Mouse (Mus musculus) frontal cortex, adult 2 months (tissue): ENCODE results near the gene Qtrt1. TPM values are rescaled to one million over a fixed set of nuclear protein-coding genes. Genes with fewer than 3 reads are reported as not detected.

Experiments used
- DNase-seq, 2 experiments: peaks; one replicate each; pipeline ENCODE4 v3.0.0; 2022; ENCODE audit warnings: low spot score in 1 of 2; ENCODE audit errors: extremely low spot score in 1 of 2
- polyA plus RNA-seq: library from polyadenylated mRNA; depleted of rRNA; stranded (reverse); fragments of >200 nt; gene quantifications from 2 replicates; pipeline ENCODE4 v1.2.3, GENCODE M21; 2012; rRNA removed

Qtrt1 gene
- polyA plus RNA-seq = 47.6 and 48.7 TPM in 2 replicates

DNA sequence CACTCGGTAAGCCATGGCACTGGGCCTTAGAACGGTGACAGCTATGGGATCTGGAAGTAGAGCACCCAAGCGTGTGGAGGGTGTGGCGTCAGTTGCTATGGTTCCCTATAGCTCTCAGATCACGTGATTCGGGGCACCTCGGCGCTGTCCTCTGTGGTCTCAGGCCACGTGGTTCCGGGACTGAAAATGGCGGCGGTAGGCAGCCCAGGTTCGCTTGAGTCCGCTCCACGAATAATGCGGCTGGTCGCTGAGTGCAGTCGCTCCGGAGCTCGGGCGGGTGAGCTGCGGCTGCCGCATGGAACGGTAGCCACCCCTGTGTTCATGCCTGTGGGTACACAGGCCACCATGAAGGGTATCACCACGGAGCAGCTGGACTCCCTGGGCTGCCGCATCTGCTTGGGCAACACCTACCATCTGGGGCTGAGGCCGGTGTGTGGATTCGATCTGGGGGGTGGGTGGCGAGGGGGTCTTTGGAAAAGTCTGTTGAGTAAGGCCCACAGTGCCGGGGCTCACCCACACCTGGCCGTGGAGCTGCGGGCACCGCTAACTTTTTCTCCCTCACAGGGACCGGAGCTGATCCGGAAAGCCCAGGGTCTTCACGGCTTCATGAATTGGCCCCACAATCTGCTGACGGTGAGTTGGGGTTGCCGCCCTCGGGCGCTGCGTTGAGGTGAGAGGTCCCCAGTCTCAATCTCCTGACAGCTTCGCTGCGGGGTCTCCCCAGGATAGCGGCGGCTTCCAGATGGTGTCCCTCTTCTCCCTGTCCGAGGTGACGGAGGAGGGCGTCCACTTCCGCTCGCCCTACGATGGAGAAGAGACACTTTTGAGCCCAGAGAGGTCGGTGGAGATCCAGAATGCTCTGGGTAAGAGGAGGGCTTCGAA is at the start of gene Qtrt1:
Gene Qtrt1, plus strand, starts transcription at position 169 of the 882 bp plus-strand sequence.
- peak; percentile 89 to 93 for DNase-seq

GRCm38 (mm10) chr9:21366541-21367220 is 45.0 kb upstream of the Qtrt1 start:
- peak; percentile 63 to 81 for DNase-seq

DNA sequence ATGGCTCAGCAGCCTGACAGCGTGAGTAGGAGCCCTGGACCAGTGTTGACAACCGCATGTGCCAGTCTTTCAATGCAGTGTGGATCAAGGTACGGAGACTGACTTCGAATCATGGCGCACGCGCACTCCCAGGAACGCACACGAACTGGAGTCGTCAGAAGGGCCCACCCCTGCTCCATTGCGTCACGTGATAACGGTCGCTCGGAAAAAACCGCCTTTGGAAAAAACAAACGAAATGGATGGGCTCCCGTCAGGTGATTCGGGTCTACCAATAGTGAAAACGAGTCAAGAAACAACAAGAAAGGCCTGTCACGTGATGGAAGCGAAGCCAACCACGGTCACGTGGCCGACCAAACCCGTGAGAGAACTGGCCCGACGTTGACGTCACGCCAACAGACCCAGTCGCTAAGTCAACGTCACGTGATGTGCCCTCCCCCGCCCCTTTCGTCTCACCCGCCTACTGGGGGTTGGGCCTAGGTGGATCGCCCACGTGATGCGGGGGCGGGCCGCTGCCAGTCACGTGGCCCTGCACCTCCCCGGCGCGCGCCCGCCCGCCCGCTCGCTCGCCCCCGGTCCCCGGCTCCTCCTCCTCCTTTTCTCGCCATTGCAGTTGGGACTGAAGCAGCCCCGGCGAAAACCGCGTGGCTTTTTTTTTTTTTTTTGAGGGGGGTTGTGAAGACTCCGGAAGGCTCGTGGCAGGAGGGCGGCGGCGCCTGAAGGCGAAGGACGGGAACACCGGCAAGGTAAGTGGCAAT is 44.1 kb upstream of the Qtrt1 start, which contains the start of gene Ilf3:
Gene Ilf3, plus strand, starts transcription at position 515 of the 755 bp plus-strand sequence.
- peak; percentile 100 for DNase-seq

DNA sequence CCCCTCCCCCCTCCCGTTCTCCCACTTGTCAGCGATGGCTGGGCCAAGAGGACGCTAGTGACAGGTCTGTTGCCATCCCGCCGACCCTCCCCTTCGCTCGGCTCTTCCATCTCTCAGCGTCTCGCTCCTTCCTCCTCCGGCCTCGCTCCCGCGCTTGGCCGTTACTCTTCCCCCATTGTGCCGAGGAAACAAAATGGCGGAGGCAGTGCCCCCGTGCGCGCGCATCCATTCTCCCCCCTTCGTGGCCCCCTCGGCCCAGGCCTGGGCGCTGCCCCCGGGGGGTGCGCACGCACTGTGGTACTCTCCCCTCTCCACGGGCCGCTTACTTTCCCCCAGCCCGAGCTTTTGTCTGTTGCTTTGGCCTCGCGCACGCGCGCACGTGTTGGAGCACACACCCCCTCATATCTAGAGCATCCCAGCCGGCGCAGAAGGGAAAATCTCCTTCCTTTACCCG is 43.5 kb upstream of the Qtrt1 start:
- peak; percentile 20 to 49 for DNase-seq

DNA sequence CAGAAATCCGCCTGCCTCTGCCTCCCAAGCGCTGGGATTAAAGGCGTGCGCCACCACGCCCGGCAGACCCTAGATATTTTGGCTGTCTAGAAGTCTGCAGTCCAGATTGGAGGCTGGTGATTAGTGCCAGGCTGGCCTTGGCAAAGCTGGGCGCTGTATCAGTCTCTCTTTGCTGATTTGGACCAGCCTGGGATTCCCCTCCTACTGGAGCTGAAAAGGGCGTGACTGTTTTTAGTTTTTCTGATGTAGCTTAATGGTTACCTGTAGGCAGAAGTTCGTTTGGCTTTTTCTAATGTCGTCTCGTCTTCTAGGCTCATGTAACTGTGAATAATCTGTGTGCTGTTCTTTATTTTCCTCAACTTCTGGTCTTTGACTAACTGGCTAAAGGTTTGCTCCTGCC is 42.6 kb upstream of the Qtrt1 start:
- DNase-seq = no peak

- no peak for DNase-seq
Measured at GRCm38 (mm10) chr9:21370876-21371275, 40.8 kb upstream of the Qtrt1 start.

DNA sequence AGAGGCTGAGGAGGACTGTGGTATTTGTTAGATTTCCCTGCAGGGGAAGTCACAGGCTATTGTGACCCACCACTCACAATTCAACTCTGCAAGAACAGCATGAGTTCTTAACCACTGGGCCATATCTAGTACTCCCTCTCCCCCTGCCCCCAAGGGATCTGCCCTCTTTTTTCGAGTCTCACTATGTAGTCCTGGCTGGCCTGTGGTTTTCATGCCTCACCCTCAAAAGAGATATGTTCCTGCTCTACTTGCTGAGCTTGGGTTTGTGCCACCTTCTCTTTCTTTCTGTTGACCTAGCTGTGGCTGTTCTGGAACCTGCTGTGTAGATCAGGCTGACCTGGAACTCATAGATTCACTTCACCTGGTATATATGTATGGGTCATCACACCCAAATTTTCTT is 39.1 kb upstream of the Qtrt1 start:
- no peak for DNase-seq

DNA sequence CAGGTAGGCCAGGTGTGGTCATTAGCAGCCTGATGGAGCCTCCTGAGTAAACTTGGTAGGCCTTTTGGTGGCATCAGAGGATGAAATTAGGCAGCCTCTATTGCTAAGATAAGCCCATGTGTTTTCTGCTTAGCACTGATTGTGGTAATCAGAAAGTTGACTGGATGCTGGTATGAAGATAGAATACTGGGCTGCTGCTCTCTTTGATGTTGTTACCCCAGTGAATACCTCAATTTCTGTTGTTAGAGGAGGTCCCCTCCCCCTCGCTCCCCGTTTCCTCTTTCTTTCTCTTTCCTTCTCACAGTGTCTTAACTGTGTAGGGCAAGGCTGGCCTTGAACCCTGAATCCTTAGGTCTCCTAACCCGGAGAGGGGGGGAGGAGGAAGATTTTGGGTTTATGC is 32.4 kb upstream of the Qtrt1 start:
- DNase-seq = no peak

DNA sequence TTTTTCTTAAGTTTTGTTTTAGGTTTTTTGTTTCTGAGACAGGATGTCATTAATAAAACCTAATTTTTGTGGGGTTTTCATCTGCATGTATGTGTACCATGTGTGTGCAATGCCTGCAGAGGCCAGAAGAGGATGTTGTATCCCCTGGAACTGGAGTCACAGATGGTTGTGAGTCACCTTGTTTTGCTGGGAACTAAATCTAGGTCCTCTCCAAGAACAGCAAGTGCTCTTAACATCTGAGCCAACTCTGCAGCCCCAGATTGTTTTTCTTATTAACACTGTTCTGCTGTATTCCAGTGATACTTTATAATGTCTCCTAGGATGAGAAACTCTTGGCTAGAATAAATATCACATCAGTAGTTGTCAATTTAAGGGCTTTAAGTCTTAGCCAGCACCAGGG is 30.8 kb upstream of the Qtrt1 start:
- DNase-seq = no peak

DNA sequence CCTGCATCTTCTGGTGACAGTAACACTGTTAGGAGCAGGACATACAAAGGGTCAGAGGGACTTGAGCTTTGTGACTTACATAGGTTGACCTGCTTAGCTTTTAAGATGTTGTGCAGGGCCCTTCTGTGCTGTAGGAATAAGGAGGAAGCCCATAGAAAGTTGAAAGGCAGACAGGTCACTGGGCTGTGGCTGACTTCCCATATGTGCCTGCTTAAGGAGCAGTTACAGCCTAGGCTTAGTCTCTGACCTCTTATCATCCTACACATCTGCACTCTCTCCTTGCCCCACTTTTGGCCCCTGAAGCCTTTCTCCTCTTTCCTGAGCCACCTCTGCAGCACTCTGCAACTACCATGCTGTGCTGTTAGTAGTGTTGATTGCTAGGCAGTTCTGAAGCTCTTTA is 27.7 kb upstream of the Qtrt1 start:
- no peak for DNase-seq

DNA sequence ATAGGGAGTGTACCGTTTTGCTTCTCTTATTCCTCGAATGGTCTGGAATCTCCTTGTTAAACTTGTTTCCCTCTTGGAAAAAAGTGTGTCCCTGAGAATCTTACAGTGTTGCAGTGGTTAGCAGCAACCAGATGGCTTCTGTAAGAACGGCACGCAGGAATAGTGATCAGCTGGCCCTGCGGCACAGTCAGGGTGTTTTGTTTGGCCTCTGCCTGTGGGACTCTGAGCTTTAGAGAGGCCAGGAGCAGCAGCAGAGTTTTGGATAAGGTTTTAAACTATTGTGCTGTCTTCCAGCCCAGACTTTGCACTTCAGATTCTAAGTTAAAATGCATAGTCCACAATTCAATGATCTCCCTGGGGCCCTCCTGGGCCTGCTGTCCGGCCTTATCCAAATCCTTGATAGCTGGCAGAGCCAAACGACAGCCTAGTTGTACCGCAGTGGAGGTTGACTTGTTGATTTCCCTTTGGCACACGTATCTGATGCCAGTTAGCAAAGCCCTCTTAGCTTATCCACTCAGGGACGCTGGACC is 18.9 kb upstream of the Qtrt1 start:
- DNase-seq = no peak

- no peak for DNase-seq
Measured at GRCm38 (mm10) chr9:21395692-21396091, 15.9 kb upstream of the Qtrt1 start.

DNA sequence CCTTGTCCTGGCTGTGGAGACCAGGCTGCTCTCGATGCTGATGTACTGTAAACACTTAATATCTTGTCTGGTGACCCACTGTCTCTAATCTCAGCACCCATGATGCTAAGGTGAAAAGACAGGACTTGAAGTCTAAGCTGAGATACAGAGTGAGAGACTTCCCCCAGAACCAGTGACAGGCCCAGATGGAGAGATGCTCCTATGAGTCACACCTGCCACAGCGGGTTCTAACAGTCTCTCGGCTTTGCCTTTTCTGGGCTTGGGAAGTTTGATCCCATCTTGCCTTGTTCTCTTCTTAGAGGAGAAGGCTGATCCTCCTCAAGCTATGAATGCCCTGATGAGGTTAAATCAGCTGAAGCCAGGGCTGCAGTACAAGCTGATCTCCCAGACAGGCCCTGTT is 14.5 kb upstream of the Qtrt1 start:
- no peak for DNase-seq

DNA sequence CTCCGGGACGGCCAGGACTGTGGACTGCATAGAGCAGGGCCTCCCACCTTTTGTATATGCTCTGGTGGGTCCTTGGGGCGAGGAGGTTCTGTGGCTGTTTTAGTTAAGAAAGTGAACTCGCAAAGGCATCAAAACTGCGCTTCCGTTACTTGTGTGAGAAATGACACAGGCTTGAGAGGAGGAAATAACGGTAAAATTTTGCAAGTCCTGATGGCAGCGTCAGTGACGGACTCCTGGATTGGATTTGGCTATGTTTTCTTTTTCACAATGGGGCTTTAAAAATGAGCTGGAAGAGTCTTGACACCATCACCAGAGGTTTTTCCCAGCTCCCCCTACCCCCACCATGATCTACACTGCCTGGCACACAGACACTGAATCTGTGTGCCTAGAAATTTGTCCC is 10.6 kb upstream of the Qtrt1 start:
- no peak for DNase-seq

GRCm38 (mm10) chr9:21402764-21403253 is 8.8 kb upstream of the Qtrt1 start:
- DNase-seq = no peak

DNA sequence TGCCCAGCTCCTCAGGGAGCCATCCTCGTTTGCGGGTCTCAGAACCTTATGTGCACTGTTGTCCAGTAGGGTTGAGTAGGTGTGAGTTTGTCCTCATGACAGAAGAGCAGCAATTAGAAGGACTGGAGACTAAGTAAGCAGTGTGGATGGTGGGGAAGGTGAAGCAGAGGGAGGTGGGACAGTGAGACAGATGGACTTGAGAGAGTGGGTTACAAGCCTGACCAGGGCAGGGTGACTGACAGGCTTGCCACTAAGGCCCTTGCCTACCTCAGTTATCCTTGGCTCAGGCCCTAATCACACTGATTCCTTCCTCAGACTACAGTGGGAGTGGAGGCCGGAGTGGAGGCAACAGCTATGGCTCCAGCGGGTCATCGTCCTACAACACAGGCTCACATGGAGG is 7.9 kb upstream of the Qtrt1 start:
- DNase-seq = no peak

GRCm38 (mm10) chr9:21405525-21405924 is 6.1 kb upstream of the Qtrt1 start:
- DNase-seq = no peak

GRCm38 (mm10) chr9:21407951-21408350 is 3.7 kb upstream of the Qtrt1 start:
- no peak for DNase-seq

DNA sequence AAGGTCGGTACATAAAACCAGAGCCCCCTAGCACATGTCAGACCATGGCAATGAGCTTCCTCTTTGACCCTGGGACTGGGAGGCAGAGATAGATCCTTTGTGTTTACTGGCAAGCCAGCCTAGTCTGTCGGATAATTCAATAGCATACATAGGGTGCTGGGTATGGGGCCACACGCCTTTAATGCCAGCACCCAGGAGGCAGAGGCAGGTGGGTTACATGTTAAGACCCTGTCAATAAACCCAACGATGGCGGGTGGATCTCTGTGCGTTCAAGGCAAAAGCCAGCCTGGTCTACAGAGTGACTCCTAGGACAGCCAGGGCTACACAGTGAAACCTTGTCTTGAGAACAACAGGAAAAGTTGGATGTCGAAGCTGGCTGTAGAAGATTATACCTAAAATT is 3.0 kb upstream of the Qtrt1 start:
- no peak for DNase-seq

DNA sequence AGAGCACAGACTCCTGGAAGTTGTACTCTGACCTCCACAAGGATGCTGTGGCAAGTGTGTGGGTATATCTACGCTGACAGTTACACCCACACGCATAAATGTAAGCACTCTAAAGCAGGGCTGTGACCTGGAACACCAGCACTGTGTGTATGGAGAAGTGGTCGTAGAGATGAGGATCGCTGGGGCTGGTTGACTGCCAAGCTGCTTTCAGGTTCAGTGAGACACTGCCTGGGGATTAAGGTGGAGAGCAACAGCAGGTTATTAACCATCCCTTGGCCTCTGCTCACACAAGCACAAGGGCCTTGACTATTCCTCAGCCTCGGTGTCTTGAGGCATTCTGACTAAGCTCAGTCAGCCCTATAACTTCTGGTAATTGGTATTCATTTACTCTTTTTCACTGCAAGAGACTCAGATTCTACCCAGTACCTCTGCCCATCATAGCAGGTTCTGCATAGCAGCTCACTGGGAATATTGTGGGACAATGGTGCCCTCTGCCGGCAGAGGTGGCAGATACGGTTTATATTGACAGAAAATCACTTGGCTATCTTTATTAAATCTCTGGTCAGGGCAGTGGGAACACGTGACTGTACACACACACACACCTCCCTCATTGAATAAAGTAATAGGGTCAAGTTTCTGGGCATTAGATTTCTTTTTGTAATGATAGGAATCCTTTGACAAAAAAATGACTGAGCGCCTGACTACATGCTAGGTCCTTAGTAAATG is 1.9 kb upstream of the Qtrt1 start:
- peak; percentile 73 to 91 for DNase-seq
